Mouse (Mus musculus): ENCODE data around the gene Tmem132b.

Gene Tmem132b

GRCm38 (mm10) chr5:125676025-125676623 lies 144.6 kb downstream of the Tmem132b start:
- no peak for DNase-seq (ENCODE audit: low read depth, low spot score)

DNA sequence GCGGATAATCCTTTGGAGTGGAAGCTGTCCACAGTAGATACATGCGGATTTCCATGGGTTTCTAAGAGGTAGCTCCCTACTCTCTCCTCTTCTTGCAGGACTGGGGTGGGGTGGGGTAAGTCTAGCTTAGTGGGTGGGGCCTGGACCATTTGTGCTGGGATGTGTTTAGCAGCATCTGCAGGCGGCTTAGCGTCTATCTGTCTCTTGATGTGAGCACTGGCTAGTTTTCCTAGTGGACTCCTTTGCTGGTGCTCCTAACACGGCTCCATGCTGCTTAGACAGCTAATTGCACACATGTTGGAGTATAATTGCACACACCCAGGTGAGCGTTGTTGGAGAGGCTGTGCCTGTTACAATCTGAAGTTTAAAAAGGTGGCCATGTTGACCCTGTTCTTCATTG lies 149.3 kb downstream of the Tmem132b start:
- no peak for DNase-seq (ENCODE audit: low read depth, low spot score)

- no peak for DNase-seq (ENCODE audit: low read depth, low spot score)
Observed at GRCm38 (mm10) chr5:125683491-125683890, 151.9 kb downstream of the Tmem132b start.

DNA sequence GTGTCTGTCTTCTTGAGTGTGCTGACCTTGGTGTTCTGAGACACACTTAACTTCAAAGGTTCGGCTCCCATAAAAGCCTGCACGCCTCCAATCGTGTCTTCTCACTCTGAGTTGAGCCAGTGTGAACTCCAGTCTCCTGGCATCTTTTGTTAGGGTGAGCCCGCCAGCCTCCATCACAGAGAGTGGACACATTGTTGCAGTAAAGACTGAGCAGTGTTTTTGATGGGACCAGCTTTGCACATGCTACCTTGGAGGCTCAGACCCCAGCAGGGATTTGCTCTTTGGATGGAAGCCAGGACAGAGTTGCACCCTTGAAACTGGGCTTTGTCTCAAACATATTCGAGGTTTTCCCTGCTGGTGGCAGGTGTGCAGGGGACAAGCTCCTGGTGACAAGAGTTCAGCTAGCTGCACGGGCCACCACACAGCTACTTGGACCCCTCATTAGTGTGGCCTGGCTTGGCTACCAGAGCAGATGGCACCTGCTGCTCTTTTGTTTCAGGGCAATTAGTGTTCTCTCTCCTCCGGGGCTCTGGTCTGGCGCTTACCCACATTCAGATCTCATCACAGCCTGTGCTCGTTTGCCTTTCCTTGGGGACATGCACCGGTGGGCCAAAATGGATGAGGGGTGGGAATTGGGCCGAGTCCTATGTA lies 154.2 kb downstream of the Tmem132b start:
- no peak for DNase-seq (ENCODE audit: low read depth, low spot score)

- no peak for DNase-seq (ENCODE audit: low read depth, low spot score)
Observed at GRCm38 (mm10) chr5:125692538-125692937, 161.0 kb downstream of the Tmem132b start.

- DNase-seq (ENCODE audit: low read depth, low spot score), result no peak
Observed at GRCm38 (mm10) chr5:125699395-125699794, 167.8 kb downstream of the Tmem132b start.

DNA sequence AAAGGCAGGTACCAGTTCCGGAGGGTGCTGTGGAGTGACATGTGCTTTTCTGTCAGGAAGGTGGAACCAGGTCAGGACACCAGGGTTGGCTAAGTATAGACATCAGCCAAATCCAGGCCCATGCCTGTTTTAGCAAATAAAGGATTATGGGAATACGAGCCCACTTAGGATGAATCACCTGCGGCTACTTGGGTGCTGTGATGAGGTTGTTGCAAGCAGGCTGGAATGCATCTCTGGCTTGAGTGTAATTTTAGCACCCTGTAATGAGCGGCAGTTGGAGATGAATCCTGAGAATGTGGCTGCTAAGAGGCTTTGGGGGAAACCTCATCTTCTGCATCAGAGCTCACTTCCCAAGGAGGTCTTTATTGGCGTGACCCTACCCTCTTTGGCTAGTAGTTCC lies 168.7 kb downstream of the Tmem132b start:
- no peak for DNase-seq (ENCODE audit: low read depth, low spot score)

GRCm38 (mm10) chr5:125705379-125705778 lies 173.8 kb downstream of the Tmem132b start:
- no peak for DNase-seq (ENCODE audit: low read depth, low spot score)

DNA sequence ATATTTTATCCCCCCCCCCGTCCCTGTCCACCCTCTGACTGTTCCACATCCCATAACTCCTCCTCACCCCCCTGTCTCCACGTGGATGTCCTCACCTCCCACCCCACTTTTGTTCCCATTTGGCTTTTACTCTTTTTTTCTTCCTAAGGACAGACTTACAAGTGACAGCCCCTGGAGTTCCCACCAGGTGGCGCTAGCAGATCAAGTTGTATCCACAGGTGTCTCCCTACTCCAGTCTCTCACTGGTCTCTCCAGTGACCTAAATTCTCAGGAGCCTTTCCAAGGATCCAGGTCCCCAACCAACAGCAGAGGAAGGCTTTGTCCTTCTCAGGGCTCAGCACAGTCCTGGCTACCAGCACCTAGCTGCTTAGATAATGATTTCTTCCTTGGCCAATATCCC lies 177.6 kb downstream of the Tmem132b start:
- peak; percentile 11 for DNase-seq (ENCODE audit: low read depth, low spot score)

- DNase-seq (ENCODE audit: low read depth, low spot score), result no peak
Observed at GRCm38 (mm10) chr5:125726815-125727214, 195.2 kb downstream of the Tmem132b start.

- no peak for DNase-seq (ENCODE audit: low read depth, low spot score)
Observed at GRCm38 (mm10) chr5:125727436-125727835, 195.9 kb downstream of the Tmem132b start.

GRCm38 (mm10) chr5:125727936-125728335 lies 196.4 kb downstream of the Tmem132b start:
- no peak for DNase-seq (ENCODE audit: low read depth, low spot score)

GRCm38 (mm10) chr5:125728521-125728920 lies 196.9 kb downstream of the Tmem132b start:
- no peak for DNase-seq (ENCODE audit: low read depth, low spot score)

DNA sequence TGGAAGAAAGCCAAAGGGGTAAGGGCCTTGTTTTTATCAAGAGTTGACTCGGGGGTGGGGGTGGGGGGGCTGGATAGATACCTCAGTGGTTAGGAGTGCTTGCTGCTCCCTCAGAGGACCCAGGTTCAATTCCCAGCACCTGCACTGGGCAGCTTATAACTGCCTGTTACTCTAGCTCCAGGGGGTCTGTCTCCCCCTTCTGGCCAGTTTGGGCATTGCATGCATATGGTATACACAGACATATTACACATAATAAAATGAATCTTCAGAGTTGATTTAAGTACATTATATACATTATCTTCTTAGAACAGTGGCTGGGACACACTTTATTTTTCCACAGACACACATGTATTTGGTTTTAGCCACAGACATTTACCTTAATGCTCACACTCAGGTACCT lies 202.2 kb downstream of the Tmem132b start:
- DNase-seq (ENCODE audit: low read depth, low spot score), result no peak

DNA sequence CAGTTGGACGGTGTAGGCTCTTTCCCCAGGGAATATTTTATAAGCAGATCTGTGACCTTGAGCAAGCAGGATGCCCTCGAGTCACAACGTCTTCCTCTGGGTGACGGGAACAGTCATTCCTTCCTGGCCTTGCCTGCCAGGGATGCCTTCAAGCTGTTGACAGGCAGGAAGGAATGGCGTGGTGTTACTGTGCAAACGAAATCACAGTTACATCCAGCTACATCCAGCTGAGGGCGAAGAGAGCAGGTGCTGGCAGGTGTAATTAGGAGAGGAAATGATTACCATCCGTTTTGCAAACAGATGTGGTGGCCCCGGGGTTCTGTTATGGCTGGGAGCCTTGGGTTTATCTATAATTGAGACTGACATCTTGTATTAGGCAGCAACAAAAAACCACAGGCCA lies 205.5 kb downstream of the Tmem132b start:
- DNase-seq (ENCODE audit: low read depth, low spot score), result no peak

GRCm38 (mm10) chr5:125743503-125743902 lies 211.9 kb downstream of the Tmem132b start:
- DNase-seq (ENCODE audit: low read depth, low spot score), result no peak

DNA sequence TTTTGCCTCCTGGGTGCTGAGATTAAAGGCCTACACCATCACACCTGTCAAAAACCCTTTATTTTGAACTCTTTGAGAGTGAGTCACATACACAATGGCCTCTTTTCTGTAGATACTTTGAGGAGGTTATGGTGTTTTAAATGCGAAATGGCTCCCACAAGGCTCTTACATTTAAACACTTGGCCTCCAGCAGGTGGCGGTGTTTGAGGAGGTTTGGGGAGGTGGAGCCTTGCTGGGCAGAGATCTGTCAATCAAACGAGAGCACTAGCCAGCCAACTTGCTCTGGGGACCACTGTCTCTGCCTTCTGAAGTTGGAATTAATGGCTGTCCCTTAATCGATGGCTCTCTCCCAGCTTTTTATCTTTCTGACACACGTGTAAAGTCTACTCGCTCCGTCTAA lies 214.2 kb downstream of the Tmem132b start:
- DNase-seq (ENCODE audit: low read depth, low spot score), result no peak

DNA sequence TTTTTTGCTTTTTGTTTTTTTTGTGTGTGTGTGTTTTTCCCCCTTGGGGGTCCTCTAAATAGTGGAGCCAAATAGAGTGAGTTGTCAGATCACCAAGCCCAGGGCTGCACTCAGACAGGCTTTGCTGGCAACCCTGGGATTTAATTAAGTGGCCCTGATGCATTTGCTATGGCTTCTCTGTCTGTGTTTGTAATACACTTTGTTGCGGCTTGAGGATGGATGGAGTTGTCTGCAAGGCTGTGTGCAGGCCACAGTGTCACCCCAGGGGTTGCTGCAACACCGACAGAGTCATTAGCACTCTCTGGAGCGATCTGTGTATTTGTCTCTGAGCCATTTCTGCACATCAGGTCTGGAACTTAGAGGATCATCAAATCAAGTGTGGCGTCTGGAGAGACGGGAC lies 219.9 kb downstream of the Tmem132b start:
- DNase-seq (ENCODE audit: low read depth, low spot score), result no peak

DNA sequence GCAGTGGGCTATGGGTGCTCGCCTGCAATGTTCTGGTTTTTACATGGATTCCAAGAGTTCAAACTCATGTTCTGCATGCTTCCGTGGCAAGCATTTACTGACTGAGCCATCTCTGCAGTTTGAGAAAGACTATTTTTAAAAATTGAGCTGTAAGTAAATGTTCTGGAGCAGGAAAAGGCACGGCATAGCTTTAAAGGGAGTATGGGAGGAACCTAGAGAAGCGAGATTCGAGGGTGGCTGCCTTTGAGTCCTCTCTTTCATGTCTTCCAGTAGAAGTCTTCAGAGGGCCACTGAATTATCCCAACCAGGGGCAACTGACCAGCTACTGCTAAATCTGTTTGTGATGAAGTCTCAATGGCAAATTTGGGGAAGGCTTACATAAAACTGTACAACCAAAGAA lies 221.0 kb downstream of the Tmem132b start:
- no peak for DNase-seq (ENCODE audit: low read depth, low spot score)

DNA sequence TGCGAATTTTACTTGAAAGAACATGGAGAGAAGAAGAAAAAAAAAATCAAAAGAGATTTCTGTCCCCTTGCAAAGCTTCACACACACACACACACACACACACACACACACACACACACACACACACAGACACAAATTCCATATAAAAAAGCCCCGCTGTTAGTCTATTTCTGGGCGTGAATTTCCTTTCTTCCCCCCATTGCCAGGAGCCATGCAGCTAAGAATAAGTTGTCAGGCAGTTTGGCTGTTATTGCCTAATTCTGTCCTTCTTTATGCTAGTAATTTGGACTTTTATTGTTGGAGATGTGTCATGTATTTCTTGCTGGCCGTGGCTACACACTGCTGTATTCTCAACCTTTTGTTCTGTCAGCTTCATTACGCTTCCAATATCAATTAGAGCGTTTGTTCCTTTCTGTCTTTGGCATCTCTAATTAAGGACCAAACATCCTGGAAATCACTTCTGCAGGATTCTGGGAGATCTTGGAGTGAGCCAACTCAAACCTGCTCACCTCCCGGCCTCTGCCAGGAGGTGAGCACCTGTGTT lies 225.5 kb downstream of the Tmem132b start:
- DNase-seq (ENCODE audit: low read depth, low spot score), result no peak

DNA sequence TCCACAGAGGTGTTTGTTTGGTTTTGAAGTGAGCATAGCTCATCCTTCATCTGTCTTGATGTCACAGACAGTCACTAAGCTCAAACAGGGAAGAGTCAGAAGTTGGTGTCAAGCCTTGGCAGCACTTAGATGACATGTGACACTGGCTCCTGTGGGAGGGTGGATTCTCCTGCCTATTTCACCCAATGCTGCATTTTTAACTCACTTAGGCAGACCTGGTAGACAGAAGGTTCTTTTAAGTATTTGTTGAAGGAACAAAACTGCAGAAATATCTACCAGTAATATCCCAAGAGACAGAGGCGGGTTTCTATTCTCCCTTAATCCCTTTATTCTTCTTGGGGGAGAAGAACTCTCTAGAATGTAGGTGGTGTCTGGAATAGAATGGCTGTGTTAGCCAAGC lies 226.9 kb downstream of the Tmem132b start:
- DNase-seq (ENCODE audit: low read depth, low spot score), result no peak

GRCm38 (mm10) chr5:125766941-125767340 lies 235.4 kb downstream of the Tmem132b start:
- DNase-seq (ENCODE audit: low read depth, low spot score), result no peak

GRCm38 (mm10) chr5:125767950-125768349 lies 236.4 kb downstream of the Tmem132b start:
- DNase-seq (ENCODE audit: low read depth, low spot score), result no peak

All from skeletal muscle tissue, adult 2 months (tissue).